Mouse (Mus musculus) lung, postnatal 10 days (tissue): Measurements from ENCODE around the gene Mrpl24.
A peak's percentile ranks its signal among the peaks of the same experiment; 100 is the strongest.
"Not testable (repeated sequence)": the region's sequence is repeated elsewhere in the genome, so short reads cannot be mapped to it uniquely, and the experiment has no call there.

Experiments used
- DNase-seq: peaks from one replicate; pipeline ENCODE4 v3.0.0; 2021

Gene Mrpl24

GRCm38 (mm10) chr3:87919336-87920108 is at the start of gene Mrpl24:
Gene Mrpl24 (plus strand): TSS chr3:87919506.
- peak; percentile 92 for DNase-seq

- no peak for DNase-seq
These were observed 41.6 kb upstream of the Mrpl24 start for GRCm38 (mm10) chr3:87877730-87878129.

- no peak for DNase-seq
These were observed 35.0 kb upstream of the Mrpl24 start for GRCm38 (mm10) chr3:87884291-87884690.

- DNase-seq: peak; percentile 61
These were observed 34.5 kb upstream of the Mrpl24 start for GRCm38 (mm10) chr3:87884708-87885251.

- peak; percentile 97 for DNase-seq
These were observed 33.9 kb upstream of the Mrpl24 start, which contains the start of gene Prcc for GRCm38 (mm10) chr3:87885281-87886003. Gene Prcc (minus strand): TSS chr3:87885608.

- no peak for DNase-seq
These were observed 33.3 kb upstream of the Mrpl24 start for GRCm38 (mm10) chr3:87886004-87886365.

GRCm38 (mm10) chr3:87886416-87886815 is 32.9 kb upstream of the Mrpl24 start:
- no peak for DNase-seq

GRCm38 (mm10) chr3:87887400-87887799 is 31.9 kb upstream of the Mrpl24 start:
- not testable (repeated sequence) for DNase-seq

GRCm38 (mm10) chr3:87891481-87891880 is 27.8 kb upstream of the Mrpl24 start:
- DNase-seq: no peak

- DNase-seq: no peak
These were observed 25.9 kb upstream of the Mrpl24 start for GRCm38 (mm10) chr3:87893367-87893905.

- DNase-seq: no peak
These were observed 20.0 kb upstream of the Mrpl24 start for GRCm38 (mm10) chr3:87899266-87899665.

GRCm38 (mm10) chr3:87899776-87900175 is 19.5 kb upstream of the Mrpl24 start:
- no peak for DNase-seq

GRCm38 (mm10) chr3:87901036-87901624 is 18.2 kb upstream of the Mrpl24 start:
- DNase-seq: no peak

- not testable (repeated sequence) for DNase-seq
These were observed 17.3 kb upstream of the Mrpl24 start for GRCm38 (mm10) chr3:87901959-87902358.

GRCm38 (mm10) chr3:87903821-87904220 is 15.5 kb upstream of the Mrpl24 start:
- no peak for DNase-seq

- DNase-seq: peak; percentile 97
These were observed 13.3 kb upstream of the Mrpl24 start, which contains the start of gene Hdgf for GRCm38 (mm10) chr3:87905880-87906485. Gene Hdgf (plus strand): TSS chr3:87906321.

GRCm38 (mm10) chr3:87906601-87906980 is 12.7 kb upstream of the Mrpl24 start:
- DNase-seq: peak; percentile 51

GRCm38 (mm10) chr3:87906981-87907857 is 12.1 kb upstream of the Mrpl24 start:
- DNase-seq: peak; percentile 73

- no peak for DNase-seq
These were observed 11.4 kb upstream of the Mrpl24 start for GRCm38 (mm10) chr3:87907906-87908305.

GRCm38 (mm10) chr3:87909381-87909780 is 9.9 kb upstream of the Mrpl24 start:
- no peak for DNase-seq

GRCm38 (mm10) chr3:87909874-87910273 is 9.4 kb upstream of the Mrpl24 start:
- peak; percentile 46 for DNase-seq
